9 mouse cellular contexts compared by ENCODE assay signal in genomic region chr9:66980458-66980857, GRCm38 (mm10). TPM values are rescaled to one million over a fixed set of nuclear protein-coding genes. Genes with fewer than 3 reads are reported as not detected.
DNase-seq lines count a peak whose midpoint lies in the region; ATAC-seq and TF ChIP-seq lines count a peak whose summit lies in the region.
"Had no signal": no experiment of that assay in that cellular context is flagged by ENCODE, and none has a peak within 500 bp of the region (broad histone marks: within the 10 kb centered on the region; RNA-seq: fewer than 3 reads in every experiment).

No protein-coding gene starts in this region.

- TF ChIP-seq CTCF in Patski (IDR thresholded peaks at IDR 0.05), result peak; percentile 90
- TF ChIP-seq CTCF in left cerebral cortex, adult 2 months (IDR thresholded peaks at IDR 0.05), result peak; percentile 75
- peak; percentile 59; the same call in 1 of the 2 replicates for TF ChIP-seq CTCF in testis, adult 2 months (IDR thresholded peaks at IDR 0.05; ENCODE audit: control insufficient read depth, insufficient read depth, insufficient replicate concordance, low read depth, low read length)

- ATAC-seq in heart, embryonic 12.5 days (ENCODE audit: insufficient number of reproducible peaks, low FRiP score), result no peak
- no peak for ATAC-seq in Patski
- ATAC-seq in megakaryocyte-erythroid progenitor cell, adult 5-6 weeks (replicated peaks; ENCODE audit: low FRiP score, low TSS enrichment, poor library complexity, severe bottlenecking), result peak; percentile 75

- H3K27me3 ChIP-seq in heart, embryonic 10.5 days (ENCODE audit: insufficient read depth, poor library complexity, severe bottlenecking), result no peaks in the 10 kb centered on the region
- no peaks in the 10 kb centered on the region for H3K27me3 ChIP-seq in heart, embryonic 12.5 days (replicated peaks)
- H3K27me3 ChIP-seq in Patski, result no peaks in the 10 kb centered on the region
- H3K27me3 ChIP-seq in testis, adult 2 months (ENCODE audit: control insufficient read depth, insufficient read depth, low read length), result no peaks in the 10 kb centered on the region
- H3K27me3 ChIP-seq: lung, embryonic 15.5 days had no signal

- H3K27ac ChIP-seq in heart, embryonic 10.5 days, result no peak overlapping the region
- H3K27ac ChIP-seq in heart, embryonic 12.5 days (ENCODE audit: poor library complexity, severe bottlenecking), result no peak overlapping the region
- no peak overlapping the region for H3K27ac ChIP-seq in left cerebral cortex, adult 2 months
- no peak overlapping the region for H3K27ac ChIP-seq in testis, adult 2 months (ENCODE audit: control insufficient read depth, insufficient read depth, low read depth, low read length)
- H3K27ac ChIP-seq: lung, embryonic 15.5 days had no signal

- H3K36me3 ChIP-seq in heart, embryonic 10.5 days, result no peaks in the 10 kb centered on the region
- H3K36me3 ChIP-seq in heart, embryonic 12.5 days, result no peaks in the 10 kb centered on the region
- H3K36me3 ChIP-seq in testis, adult 2 months (ENCODE audit: control insufficient read depth, insufficient read depth, low read length), result no peaks in the 10 kb centered on the region
- H3K36me3 ChIP-seq: lung, embryonic 15.5 days had no signal

- no peak overlapping the region for H3K9ac ChIP-seq in heart, embryonic 12.5 days
- H3K9ac ChIP-seq: lung, embryonic 15.5 days had no signal

- no peaks in the 10 kb centered on the region for H3K9me3 ChIP-seq in heart, embryonic 10.5 days
- H3K9me3 ChIP-seq in heart, embryonic 12.5 days (replicated peaks), result no peaks in the 10 kb centered on the region
- H3K9me3 ChIP-seq: lung, embryonic 15.5 days had no signal

- H3K4me3 ChIP-seq in heart, embryonic 10.5 days, result no peak overlapping the region
- no peak overlapping the region for H3K4me3 ChIP-seq in heart, embryonic 12.5 days
- H3K4me3 ChIP-seq in left cerebral cortex, adult 2 months, result no peak overlapping the region
- no peak overlapping the region for H3K4me3 ChIP-seq in testis, adult 2 months (ENCODE audit: control insufficient read depth, low read depth, low read length)
- H3K4me3 ChIP-seq: lung, embryonic 15.5 days had no signal

- in situ Hi-C loops in Patski (cut with MboI; ENCODE audit: low pct_unique_long_range_greater_than_20kb), result no loop called here

- intact Hi-C loops in heart, postnatal 36 days (cut with DNase I), result no loop called here
- intact Hi-C loops in left cerebral cortex, adult 2 months (cut with DNase I), result loop anchor here (10.0 kb wide), 1 partner anchor 466 kb away; the partner anchor contains the start of gene Fbxl22

- CTCF ChIA-PET in Patski (lab: Charles Lee), result interaction anchor here (1.2 to 1.8 kb wide), 3 partner anchors 9 to 19 kb away, joined by 3 to 7 read pairs (median 4); no protein-coding TSS in a partner anchor

- POLR2A ChIA-PET in Patski (lab: Charles Lee), result no interaction called here

- H3K4me2 ChIP-seq in heart, embryonic 12.5 days, result no peak overlapping the region
- H3K4me2 ChIP-seq: lung, embryonic 15.5 days had no signal

- DNase-seq in heart, embryonic 10.5 days (ENCODE audit: low spot score), result peak; percentile 83
- DNase-seq in Patski (ENCODE audit: low read depth, low spot score), result no peak
- DNase-seq in cerebellum, postnatal 4 days (ENCODE audit: low spot score in 2 of 2), result peak; percentile 69 to 77
- DNase-seq in heart, postnatal 36 days, result peak; percentile 53 to 78
- DNase-seq in left cerebral cortex, adult 2 months (ENCODE audit: extremely low spot score in 1 of 2, low spot score in 2 of 2), result peak in 1 of 2 experiments; percentile 65

- peaks cover 5% of the 10 kb centered on the region for H3K4me1 ChIP-seq in heart, embryonic 10.5 days
- peaks cover 4% of the 10 kb centered on the region; the same call in 1 of the 2 replicates for H3K4me1 ChIP-seq in heart, embryonic 12.5 days (replicated peaks)
- peaks cover 2% of the 10 kb centered on the region; the same call in 1 of the 2 replicates for H3K4me1 ChIP-seq in testis, adult 2 months (ENCODE audit: control insufficient read depth, insufficient read depth, low read length)

- TF ChIP-seq POLR2A in testis, adult 2 months (IDR thresholded peaks at IDR 0.05; ENCODE audit: control insufficient read depth, low read depth, low read length), result no peak

- 7% methylated on average over 5 of the region's 5 CpGs for WGBS in heart, embryonic 10.5 days
- WGBS in heart, embryonic 12.5 days, result 9% methylated on average over 5 of the region's 5 CpGs

RNA-seq across cellular contexts. Expression of gene Lactb, which starts 5.2 kb away (rescaled TPM):
- 10.1 and 11.4 TPM in 2 replicates for polyA plus RNA-seq in heart, embryonic 10.5 days (2016; fragmentation: Nextera tagmentation; extraction: Ambion mirVana)
- polyA plus RNA-seq in heart, embryonic 12.5 days (2016; fragmentation: Nextera tagmentation; extraction: Ambion mirVana), result 9.3 and 10.1 TPM in 2 replicates
- 55.2 TPM for polyA plus RNA-seq in Patski (2021)
- 10 to 100 TPM; 21.5 to 23.9 TPM for total RNA-seq in heart, postnatal 36 days (2021)
- total RNA-seq in left cerebral cortex, adult 2 months (2021), result 10 to 100 TPM; 18.8 to 21.7 TPM
- 12.5 and 13.7 TPM in 2 replicates for total RNA-seq in megakaryocyte-erythroid progenitor cell, adult 5-6 weeks (2014; fragmentation: Nextera tagmentation)
- 20.3 and 24.9 TPM in 2 replicates for total RNA-seq in megakaryocyte-erythroid progenitor cell, adult 5-6 weeks (2017)
- polyA plus RNA-seq in testis, adult 2 months (2012; rRNA removed), result 3.9 and 5.2 TPM in 2 replicates

RNA-seq across cellular contexts. Expression of gene Rps27l, which starts 34.6 kb away (rescaled TPM):
- 626 and 705 TPM in 2 replicates for polyA plus RNA-seq in heart, embryonic 10.5 days (2016; fragmentation: Nextera tagmentation; extraction: Ambion mirVana)
- polyA plus RNA-seq in heart, embryonic 12.5 days (2016; fragmentation: Nextera tagmentation; extraction: Ambion mirVana), result 563 and 577 TPM in 2 replicates
- polyA plus RNA-seq in Patski (2021), result 377 TPM
- 100 to 1,000 TPM; 175 to 183 TPM for total RNA-seq in heart, postnatal 36 days (2021)
- total RNA-seq in left cerebral cortex, adult 2 months (2021), result 10 to 100 TPM; 34.2 to 39.5 TPM
- total RNA-seq in megakaryocyte-erythroid progenitor cell, adult 5-6 weeks (2014; fragmentation: Nextera tagmentation), result 858 and 1,123 TPM in 2 replicates
- 286 and 317 TPM in 2 replicates for total RNA-seq in megakaryocyte-erythroid progenitor cell, adult 5-6 weeks (2017)
- polyA plus RNA-seq in testis, adult 2 months (2012; rRNA removed), result 61.0 and 75.7 TPM in 2 replicates
